Mouse (Mus musculus): ENCODE results near the gene Pdia6. TPM values are rescaled to one million over a fixed set of nuclear protein-coding genes. Genes with fewer than 3 reads are reported as not detected.

Gene Pdia6
- polyA plus RNA-seq, 1 experiment from 2014 or later = 259 TPM

DNA sequence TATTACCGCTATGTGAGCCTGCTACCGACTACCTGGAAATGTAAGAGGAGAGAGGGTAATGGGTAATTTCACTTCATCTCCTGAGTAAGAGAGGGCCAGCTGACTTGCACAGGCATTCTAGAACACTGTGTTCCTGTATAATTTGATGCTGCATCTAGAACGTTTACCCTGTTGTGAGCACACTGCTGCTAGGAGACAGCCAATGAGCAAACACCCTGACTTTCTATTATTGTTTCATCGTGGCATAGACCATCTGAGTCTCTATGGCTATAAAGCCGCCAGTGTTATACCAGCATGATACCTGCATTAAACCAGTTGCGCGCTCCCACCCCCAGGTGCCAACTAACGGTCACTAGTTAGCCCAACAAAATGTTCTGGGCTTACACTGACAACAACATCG, 24.7 kb upstream of the Pdia6 start:
- H3K27ac ChIP-seq = no peak overlapping the region
- WGBS (ENCODE audit: missing documents) = 93% methylated on average over 9 of the region's 9 CpGs

DNA sequence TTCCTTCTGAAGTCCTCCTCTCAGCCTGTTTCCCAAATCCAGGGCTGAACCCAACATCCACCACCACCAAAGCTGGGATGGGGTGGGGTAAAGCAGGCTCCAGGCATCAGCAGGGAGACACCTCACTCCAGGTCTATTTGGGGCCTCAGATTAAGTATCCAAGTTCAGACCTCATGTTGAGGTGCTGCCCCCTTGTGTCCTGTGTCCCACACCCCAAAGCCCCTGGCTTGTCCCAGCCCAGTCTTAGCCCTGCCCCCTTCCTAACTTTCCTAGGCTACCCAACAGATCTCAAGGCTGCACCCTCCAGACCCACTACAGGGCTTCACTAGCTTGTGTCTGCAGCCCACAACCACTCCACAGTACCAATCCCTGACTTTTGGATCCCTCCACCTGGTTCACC, 24.3 kb upstream of the Pdia6 start:
- Histone ChIP-seq H3K79me2 (ENCODE audit: inconsistent target) (no peaks in the 10 kb centered on the region), H3K36me3 (ENCODE audit: inconsistent target) (no peaks in the 10 kb centered on the region), H3K27ac (no peak overlapping the region), H3K4me3 (ENCODE audit: inconsistent target) (no peak overlapping the region)

More for the DNA sequence above, 24.7 kb upstream of the Pdia6 start:
- no peaks in the 10 kb centered on the region for H3K36me3 ChIP-seq (ENCODE audit: inconsistent target)
- H3K4me3 ChIP-seq (ENCODE audit: inconsistent target) = no peak overlapping the region
- no peaks in the 10 kb centered on the region for H3K79me2 ChIP-seq (ENCODE audit: inconsistent target)

DNA sequence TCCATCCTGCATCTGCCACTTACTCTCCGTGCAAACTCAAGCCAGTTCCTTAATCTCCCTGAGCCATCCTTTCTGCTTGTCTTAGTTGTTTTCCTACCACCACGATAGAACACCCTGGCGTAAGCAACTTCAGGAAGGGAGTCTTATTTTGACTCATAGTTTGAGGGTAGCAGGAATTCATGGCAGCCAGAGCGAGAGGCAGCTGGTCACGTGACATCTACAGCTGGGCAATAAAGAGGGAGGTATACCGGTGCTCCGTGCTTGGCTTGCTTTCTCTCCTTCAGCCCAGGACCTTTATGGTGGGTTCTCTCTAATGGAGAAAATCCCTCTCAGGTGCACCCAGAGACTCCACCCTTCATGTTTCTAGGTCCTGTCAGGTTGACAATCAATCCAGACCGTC, 15.4 kb upstream of the Pdia6 start:
- Histone ChIP-seq H3K36me3 (ENCODE audit: inconsistent target) (no peaks in the 10 kb centered on the region), H3K79me2 (ENCODE audit: inconsistent target) (no peaks in the 10 kb centered on the region), H3K27ac (no peak overlapping the region), H3K4me3 (ENCODE audit: inconsistent target) (no peak overlapping the region)
- 59% methylated on average over 8 of the region's 8 CpGs for WGBS (ENCODE audit: missing documents)

DNA sequence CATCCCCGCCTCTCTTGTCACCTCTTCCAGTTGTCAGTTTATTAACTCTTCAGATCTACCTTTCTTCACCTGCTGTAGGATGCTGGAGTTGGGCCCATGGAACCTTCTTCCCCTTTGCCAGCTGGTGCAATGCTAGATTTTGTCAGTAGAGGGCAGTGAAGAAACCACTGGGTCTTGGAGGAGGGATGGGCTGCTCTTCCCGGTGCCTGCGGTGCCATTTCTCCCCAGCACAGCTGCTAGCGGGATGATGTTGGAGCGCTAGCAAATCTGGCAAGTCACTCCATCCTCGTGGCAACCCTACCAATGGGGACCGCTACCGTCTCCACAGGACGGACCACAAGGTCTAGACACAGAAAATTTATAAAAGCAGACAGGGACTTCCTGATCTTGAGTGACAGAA, 13.3 kb upstream of the Pdia6 start:
- WGBS (ENCODE audit: missing documents) = 16% methylated on average over 9 of the region's 9 CpGs
- Histone ChIP-seq H3K36me3 (ENCODE audit: inconsistent target) (no peaks in the 10 kb centered on the region), H3K27ac (no peak overlapping the region), H3K4me3 (ENCODE audit: inconsistent target) (no peak overlapping the region), H3K79me2 (ENCODE audit: inconsistent target) (no peaks in the 10 kb centered on the region)

DNA sequence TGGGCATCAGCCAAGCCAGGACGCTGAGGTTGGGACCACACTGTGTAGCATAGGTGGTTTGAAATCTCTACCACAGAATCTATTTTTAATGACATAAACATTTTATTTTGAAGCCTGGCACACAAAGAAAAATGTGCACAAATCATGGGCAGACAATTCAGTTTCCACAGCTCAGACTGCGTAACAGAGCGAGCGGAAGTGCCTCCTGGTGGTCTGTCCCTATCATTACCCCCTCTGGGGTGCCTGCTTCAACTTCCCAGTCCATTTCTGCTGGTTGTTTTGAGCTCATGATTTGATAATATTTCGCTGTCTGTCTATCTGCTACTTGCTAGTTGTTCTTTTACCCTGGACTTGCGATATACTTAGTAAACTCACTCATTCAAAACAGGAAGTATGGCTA, 10.7 kb upstream of the Pdia6 start:
- Histone ChIP-seq H3K27ac (no peak overlapping the region), H3K79me2 (ENCODE audit: inconsistent target) (no peaks in the 10 kb centered on the region), H3K4me3 (ENCODE audit: inconsistent target) (no peak overlapping the region), H3K36me3 (ENCODE audit: inconsistent target) (no peaks in the 10 kb centered on the region)
- 76% methylated on average over 6 of the region's 6 CpGs for WGBS (ENCODE audit: missing documents)

DNA sequence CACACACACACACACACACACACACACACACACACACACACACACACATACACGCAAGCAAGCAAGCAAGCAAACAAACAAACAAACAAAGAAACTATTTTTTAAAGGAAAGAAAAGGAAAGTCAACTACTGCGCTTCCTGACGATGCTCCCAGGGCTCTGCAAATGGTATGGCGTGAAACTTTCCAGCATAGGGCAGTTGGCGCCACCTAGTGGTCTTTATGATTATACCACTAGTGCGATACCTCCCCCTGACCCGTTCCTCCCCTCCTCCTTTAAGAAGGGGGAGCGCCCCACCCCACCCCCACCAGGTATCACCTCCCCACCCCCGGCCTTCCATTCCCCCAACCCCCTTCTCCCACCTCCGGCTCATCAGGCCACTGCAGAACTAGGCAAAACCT, 9.4 kb upstream of the Pdia6 start:
- no peak overlapping the region for H3K4me3 ChIP-seq (ENCODE audit: inconsistent target)
- 14% methylated on average over 7 of the region's 10 CpGs for WGBS (ENCODE audit: missing documents)
- H3K27ac ChIP-seq = no peak overlapping the region
- no peaks in the 10 kb centered on the region for H3K79me2 ChIP-seq (ENCODE audit: inconsistent target)
- H3K36me3 ChIP-seq (ENCODE audit: inconsistent target) = no peaks in the 10 kb centered on the region

DNA sequence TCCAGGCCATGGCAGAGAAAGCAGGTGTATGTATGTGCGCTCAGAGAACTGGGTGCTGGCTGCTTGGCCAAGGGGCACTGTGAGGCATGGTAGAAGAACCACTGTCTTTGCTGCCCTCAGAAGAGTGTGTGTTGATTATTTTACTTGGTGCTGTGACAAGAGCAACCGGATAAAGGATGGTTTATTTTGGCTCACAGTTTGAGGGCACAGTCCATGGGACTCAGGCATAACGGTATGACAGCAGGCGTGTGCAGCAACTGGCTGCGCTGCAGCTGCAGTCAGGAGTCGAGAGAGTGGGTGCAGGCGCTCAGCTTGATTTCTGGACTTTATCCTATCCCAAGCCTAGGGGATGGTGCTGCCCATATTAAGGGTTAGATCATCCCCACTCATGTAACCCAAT, 7.9 kb upstream of the Pdia6 start:
- 91% methylated on average over 7 of the region's 7 CpGs for WGBS (ENCODE audit: missing documents)
- H3K4me3 ChIP-seq (ENCODE audit: inconsistent target) = no peak overlapping the region
- no peaks in the 10 kb centered on the region for H3K79me2 ChIP-seq (ENCODE audit: inconsistent target)
- no peaks in the 10 kb centered on the region for H3K36me3 ChIP-seq (ENCODE audit: inconsistent target)
- no peak overlapping the region for H3K27ac ChIP-seq

DNA sequence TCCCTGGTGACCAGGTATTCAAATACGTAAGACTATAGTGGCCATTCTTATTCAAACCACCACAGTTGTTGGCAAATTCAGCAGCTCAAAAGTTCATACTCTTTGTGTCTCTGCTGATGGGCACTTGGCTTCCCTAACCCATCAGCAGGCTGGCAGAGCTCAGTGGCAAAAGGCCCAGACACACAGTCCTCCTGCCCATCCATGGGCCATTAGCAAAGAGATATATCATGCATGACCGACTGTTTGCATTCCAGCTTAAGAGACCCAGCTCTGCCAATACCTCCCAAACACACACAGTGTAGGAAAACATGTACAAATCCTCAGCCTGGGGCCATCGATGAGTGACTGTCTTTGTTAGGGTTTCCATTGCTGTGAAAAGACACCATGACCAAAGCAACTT, 5.3 kb upstream of the Pdia6 start:
- no peak overlapping the region for H3K27ac ChIP-seq
- H3K79me2 ChIP-seq (ENCODE audit: inconsistent target) = no peaks in the 10 kb centered on the region
- WGBS (ENCODE audit: missing documents) = 89% methylated on average over 3 of the region's 3 CpGs
- H3K4me3 ChIP-seq (ENCODE audit: inconsistent target) = no peak overlapping the region
- H3K36me3 ChIP-seq (ENCODE audit: inconsistent target) = no peaks in the 10 kb centered on the region

DNA sequence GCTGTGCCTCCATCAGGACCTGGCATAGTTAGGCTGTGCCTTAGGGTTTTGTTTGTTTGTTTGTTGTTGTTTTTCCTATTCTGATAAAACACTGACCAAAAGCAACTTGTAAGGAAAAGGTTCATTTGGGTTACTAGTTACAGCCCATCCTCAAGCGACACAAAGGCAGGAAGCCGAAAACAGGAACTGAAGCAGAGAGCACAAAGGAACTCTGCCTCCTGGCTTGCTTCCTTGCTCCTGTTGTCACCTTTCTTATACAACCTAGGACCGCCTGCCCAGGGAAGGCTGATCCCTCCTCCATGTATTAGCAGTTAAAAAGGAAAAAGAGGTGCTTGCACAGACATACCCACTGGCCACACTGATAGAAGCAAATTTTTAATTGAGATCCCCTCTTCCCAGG, 2.5 kb upstream of the Pdia6 start:
- Histone ChIP-seq H3K36me3 (ENCODE audit: inconsistent target) (no peaks in the 10 kb centered on the region), H3K79me2 (ENCODE audit: inconsistent target) (peaks cover 23% of the 10 kb centered on the region), H3K4me3 (ENCODE audit: inconsistent target) (no peak overlapping the region), H3K27ac (no peak overlapping the region)
- 16% methylated on average over 3 of the region's 3 CpGs for WGBS (ENCODE audit: missing documents)

DNA sequence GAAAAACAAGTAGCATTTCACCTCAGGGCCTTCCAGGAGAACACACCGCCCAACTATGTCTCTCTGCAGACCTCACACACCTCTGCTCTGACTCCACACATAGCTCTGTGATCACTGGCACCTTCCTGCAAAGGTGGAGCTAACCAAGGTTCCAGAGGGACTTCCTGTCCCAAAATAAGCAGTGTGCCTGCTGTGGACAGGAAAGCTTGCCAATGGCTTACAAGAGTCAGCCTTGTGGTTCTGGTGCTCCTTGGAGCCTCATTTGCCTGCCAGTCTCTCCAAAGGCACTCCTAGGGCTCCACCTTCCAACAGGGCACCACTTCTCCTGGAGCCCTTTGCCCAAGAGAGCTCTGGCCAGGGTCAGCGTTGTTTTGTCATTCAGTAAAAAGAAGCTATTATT, 1.5 kb upstream of the Pdia6 start:
- 100% methylated on average over 2 of the region's 2 CpGs for WGBS (ENCODE audit: missing documents)
- no peak overlapping the region for H3K4me3 ChIP-seq (ENCODE audit: inconsistent target)
- H3K27ac ChIP-seq = no peak overlapping the region
- H3K79me2 ChIP-seq (ENCODE audit: inconsistent target) = peaks cover 32% of the 10 kb centered on the region
- H3K36me3 ChIP-seq (ENCODE audit: inconsistent target) = no peaks in the 10 kb centered on the region

DNA sequence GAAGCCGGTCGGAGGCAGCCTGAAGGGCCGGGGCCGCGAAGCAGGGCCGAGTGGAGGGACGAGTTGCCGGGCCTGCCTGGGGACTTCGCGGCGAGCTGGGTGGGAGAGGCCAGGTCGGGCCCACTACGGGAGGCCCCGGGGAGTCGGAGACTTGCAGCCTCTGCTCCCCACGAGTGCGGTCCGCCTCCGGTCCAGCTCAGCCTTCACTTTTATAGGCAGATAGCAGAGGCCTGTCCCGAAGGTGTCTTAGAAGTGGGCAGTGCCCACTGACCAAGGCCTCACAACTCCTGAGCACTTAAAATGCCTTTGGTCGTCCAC, 287 bp downstream of the Pdia6 start:
- under 1% methylated on average over 21 of the region's 21 CpGs for WGBS (ENCODE audit: missing documents)
- Histone ChIP-seq H3K4me3 (ENCODE audit: inconsistent target) (peak overlapping the region; percentile 96), H3K79me2 (ENCODE audit: inconsistent target) (peaks cover 50% of the 10 kb centered on the region), H3K27ac (peak overlapping the region; percentile 58), H3K36me3 (ENCODE audit: inconsistent target) (peaks cover 7% of the 10 kb centered on the region; the same call in 1 of the 2 replicates)

DNA sequence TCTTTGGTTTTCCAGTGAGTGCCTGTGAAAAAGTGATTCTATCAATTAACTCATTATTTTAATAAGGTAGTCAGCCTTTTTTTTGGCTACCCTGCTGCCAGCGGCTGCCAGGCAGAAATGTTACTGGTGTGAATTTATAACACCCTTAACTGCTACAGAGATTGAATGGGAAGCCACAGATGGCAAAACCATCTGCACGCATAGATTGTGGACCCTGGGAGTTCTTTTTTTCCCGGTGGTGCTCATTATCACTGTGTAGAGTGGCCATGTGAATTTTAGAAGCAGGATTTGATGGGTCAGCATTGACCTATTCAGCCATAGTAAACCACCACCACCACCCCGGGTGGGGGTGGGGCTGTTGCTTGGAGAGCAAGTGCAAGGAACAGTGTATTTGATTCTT, 971 bp downstream of the Pdia6 start:
- H3K4me3 ChIP-seq (ENCODE audit: inconsistent target) = peak overlapping the region; percentile 96
- H3K36me3 ChIP-seq (ENCODE audit: inconsistent target) = peaks cover 12% of the 10 kb centered on the region; the same call in 1 of the 2 replicates
- H3K27ac ChIP-seq = peak overlapping the region; percentile 58
- 7% methylated on average over 4 of the region's 4 CpGs for whole genome bisulfite sequencing (ENCODE audit: missing documents)
- H3K79me2 ChIP-seq (ENCODE audit: inconsistent target) = peaks cover 57% of the 10 kb centered on the region

DNA sequence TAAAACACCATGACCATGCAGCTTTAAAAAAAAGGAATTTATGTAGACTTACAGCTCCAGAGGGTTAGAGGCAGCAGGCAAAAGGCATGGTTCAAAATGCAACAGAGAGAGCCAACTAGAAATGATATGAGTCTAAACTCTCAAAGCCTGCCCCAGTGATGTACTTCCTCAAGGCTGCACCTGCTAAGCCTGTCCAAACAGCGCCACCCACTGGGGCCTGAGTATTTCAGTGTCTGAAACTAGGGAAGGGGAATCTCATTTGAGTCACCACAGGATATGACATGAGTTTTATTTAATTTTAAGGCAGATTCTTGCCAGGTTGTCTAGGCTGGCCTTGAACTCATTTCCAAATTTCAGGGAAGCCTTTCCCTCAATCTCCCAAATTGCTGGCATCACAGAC, 4.9 kb downstream of the Pdia6 start:
- 38% methylated on average over 1 of the region's 1 CpGs for WGBS (ENCODE audit: missing documents)
- H3K79me2 ChIP-seq (ENCODE audit: inconsistent target) = peaks cover 94% of the 10 kb centered on the region
- H3K27ac ChIP-seq = no peak overlapping the region
- H3K36me3 ChIP-seq (ENCODE audit: inconsistent target) = peaks cover 46% of the 10 kb centered on the region
- no peak overlapping the region for H3K4me3 ChIP-seq (ENCODE audit: inconsistent target)

DNA sequence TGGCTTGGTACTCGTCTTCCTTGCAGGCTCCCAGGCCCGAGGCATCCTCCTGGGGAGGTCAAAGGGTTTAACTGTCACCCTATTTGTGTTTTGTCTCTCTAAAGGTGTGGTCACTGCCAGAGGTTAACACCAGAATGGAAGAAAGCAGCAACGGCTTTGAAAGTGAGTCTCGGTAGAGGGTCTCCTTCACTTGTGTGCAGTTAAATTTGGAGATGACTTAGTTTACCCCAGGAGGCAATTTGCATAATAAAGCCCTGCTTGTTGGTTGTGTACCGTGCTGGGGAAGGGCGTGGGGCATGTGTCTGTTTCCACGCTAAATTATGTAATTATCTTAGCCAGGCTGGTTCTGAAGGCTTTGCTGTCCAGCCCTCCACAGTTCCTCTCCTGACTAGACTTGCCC, 7.5 kb downstream of the Pdia6 start:
- WGBS (ENCODE audit: missing documents) = 92% methylated on average over 7 of the region's 7 CpGs
- H3K4me3 ChIP-seq (ENCODE audit: inconsistent target) = no peak overlapping the region
- no peak overlapping the region for H3K27ac ChIP-seq
- peaks cover 72% of the 10 kb centered on the region for H3K79me2 ChIP-seq (ENCODE audit: inconsistent target)
- H3K36me3 ChIP-seq (ENCODE audit: inconsistent target) = peaks cover 71% of the 10 kb centered on the region

DNA sequence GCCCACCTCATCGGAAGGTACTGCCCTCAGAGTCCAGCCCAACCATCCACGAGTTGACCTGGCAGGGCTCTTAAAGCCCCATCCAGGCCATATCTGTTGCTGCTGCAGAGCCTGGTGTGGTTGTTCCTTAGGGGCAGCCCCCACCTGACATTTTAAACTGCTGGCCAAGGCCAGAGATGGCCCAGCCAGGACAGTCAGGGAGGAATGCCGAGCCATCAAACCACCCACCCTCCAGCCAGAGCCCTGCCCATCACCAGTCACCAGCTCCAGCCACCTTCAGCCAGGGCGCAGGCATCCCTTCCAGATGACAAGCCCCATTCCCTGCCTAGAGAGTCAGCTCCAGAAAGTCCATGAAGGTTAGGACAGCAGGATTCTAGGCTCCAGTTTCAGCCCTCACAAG, 22.2 kb downstream of the Pdia6 start:
- H3K79me2 ChIP-seq (ENCODE audit: inconsistent target) = no peaks in the 10 kb centered on the region
- peaks cover 18% of the 10 kb centered on the region for H3K36me3 ChIP-seq (ENCODE audit: inconsistent target)
- WGBS (ENCODE audit: missing documents) = 90% methylated on average over 4 of the region's 4 CpGs
- no peak overlapping the region for H3K27ac ChIP-seq
- no peak overlapping the region for H3K4me3 ChIP-seq (ENCODE audit: inconsistent target)

DNA sequence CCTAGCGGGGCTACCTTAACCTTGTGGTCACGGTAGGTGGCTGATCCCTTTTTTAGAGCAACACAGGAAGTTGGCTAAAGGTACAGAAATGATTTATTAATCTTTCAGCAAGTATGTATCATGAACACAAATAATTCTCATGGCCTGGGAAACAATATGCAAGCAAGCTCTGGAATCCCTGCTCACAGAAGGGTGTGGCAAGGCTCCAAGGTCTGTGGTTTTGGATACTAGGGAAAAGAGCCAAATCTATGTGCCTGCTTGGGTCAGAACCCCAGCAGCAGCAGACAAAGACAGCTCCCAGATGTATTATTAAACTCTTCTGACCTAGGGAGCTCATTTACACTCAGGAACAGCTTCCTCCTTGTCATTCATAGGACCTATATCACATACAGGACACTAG, 22.7 kb downstream of the Pdia6 start:
- no peak overlapping the region for H3K4me3 ChIP-seq (ENCODE audit: inconsistent target)
- 46% methylated on average over 2 of the region's 2 CpGs for WGBS (ENCODE audit: missing documents)

More for the DNA sequence above, 22.7 kb downstream of the Pdia6 start:
- no peaks in the 10 kb centered on the region for H3K79me2 ChIP-seq (ENCODE audit: inconsistent target)
- no peak overlapping the region for H3K27ac ChIP-seq
- H3K36me3 ChIP-seq (ENCODE audit: inconsistent target) = peaks cover 12% of the 10 kb centered on the region
